Mouse (Mus musculus) left cerebral cortex, postnatal 36 days (tissue): ENCODE data around the gene Lsamp. TPM values are rescaled to one million over a fixed set of nuclear protein-coding genes. Genes with fewer than 3 reads are reported as not detected.
"Not testable (repeated sequence)": the region's sequence is repeated elsewhere in the genome, so short reads cannot be mapped to it uniquely, and the experiment has no call there.

Experiments used
- DNase-seq, 2 experiments: peaks; one replicate each; pipeline ENCODE4 v3.0.0; 2021 to 2022; ENCODE audit warnings: low spot score in 2 of 2, mixed read lengths in 1 of 2
- intact Hi-C: fragments of 180-260 bp; cut with DNase I; formaldehyde crosslinking; loops from one replicate; pipeline ENCODE4 v1.15.1; 2025
- total RNA-seq, 2 experiments: library from RNA; stranded (reverse); gene quantifications; 2 replicates each; pipeline ENCODE4 v1.2.3; 2021

Gene Lsamp
- total RNA-seq, 2 experiments from 2014 or later, result 210 to 260 TPM

GRCm38 (mm10) chr16:40616697-40617096 lies 632.5 kb downstream of the Lsamp start:
- intact Hi-C loops, DNase-seq: not testable (repeated sequence)

- intact Hi-C loops, DNase-seq: not testable (repeated sequence)
Measured at GRCm38 (mm10) chr16:40621086-40621485, 636.9 kb downstream of the Lsamp start.

GRCm38 (mm10) chr16:40627159-40627558 lies 643.0 kb downstream of the Lsamp start:
- intact Hi-C loops, result no loop called here
- DNase-seq, result no peak

GRCm38 (mm10) chr16:40639621-40640371 lies 655.6 kb downstream of the Lsamp start:
- no peak for DNase-seq
- intact Hi-C loops, result loop anchor here (10.0 kb wide), 1 partner anchor 325 kb away; no protein-coding TSS in a partner anchor

GRCm38 (mm10) chr16:40652800-40653199 lies 668.6 kb downstream of the Lsamp start:
- DNase-seq, result no peak
- intact Hi-C loops, result no loop called here

- intact Hi-C loops, result no loop called here
- no peak for DNase-seq
Measured at GRCm38 (mm10) chr16:40653508-40653907, 669.3 kb downstream of the Lsamp start.

- no peak for DNase-seq
Measured at GRCm38 (mm10) chr16:40656347-40656746, 672.2 kb downstream of the Lsamp start.

GRCm38 (mm10) chr16:40656871-40657270 lies 672.7 kb downstream of the Lsamp start:
- intact Hi-C loops, result no loop called here

More at GRCm38 (mm10) chr16:40656347-40656746, 672.2 kb downstream of the Lsamp start:
- intact Hi-C loops, result no loop called here

GRCm38 (mm10) chr16:40685531-40685930 lies 701.4 kb downstream of the Lsamp start:
- intact Hi-C loops, result no loop called here

More at GRCm38 (mm10) chr16:40656871-40657270, 672.7 kb downstream of the Lsamp start:
- DNase-seq, result no peak

GRCm38 (mm10) chr16:40692292-40692691 lies 708.1 kb downstream of the Lsamp start:
- DNase-seq, result no peak
- intact Hi-C loops, result no loop called here

More at GRCm38 (mm10) chr16:40685531-40685930, 701.4 kb downstream of the Lsamp start:
- no peak for DNase-seq

GRCm38 (mm10) chr16:40697253-40697652 lies 713.1 kb downstream of the Lsamp start:
- intact Hi-C loops, result no loop called here

GRCm38 (mm10) chr16:40708558-40708957 lies 724.4 kb downstream of the Lsamp start:
- no peak for DNase-seq
- intact Hi-C loops, result no loop called here

More at GRCm38 (mm10) chr16:40697253-40697652, 713.1 kb downstream of the Lsamp start:
- no peak for DNase-seq

GRCm38 (mm10) chr16:40709574-40709973 lies 725.4 kb downstream of the Lsamp start:
- DNase-seq, result no peak
- intact Hi-C loops, result no loop called here

GRCm38 (mm10) chr16:40710068-40710467 lies 725.9 kb downstream of the Lsamp start:
- no peak for DNase-seq

GRCm38 (mm10) chr16:40710491-40710890 lies 726.3 kb downstream of the Lsamp start:
- no peak for DNase-seq
- intact Hi-C loops, result no loop called here

More at GRCm38 (mm10) chr16:40710068-40710467, 725.9 kb downstream of the Lsamp start:
- intact Hi-C loops, result no loop called here

- no peak for DNase-seq
- intact Hi-C loops, result no loop called here
Measured at GRCm38 (mm10) chr16:40713725-40714124, 729.6 kb downstream of the Lsamp start.

- DNase-seq, result peak; percentile 43 to 53
- intact Hi-C loops, result loop anchor here (5.0 kb wide), 1 partner anchor 228 kb away; no protein-coding TSS in a partner anchor
Measured at GRCm38 (mm10) chr16:40739015-40739414, 754.9 kb downstream of the Lsamp start.

GRCm38 (mm10) chr16:40739771-40740170 lies 755.6 kb downstream of the Lsamp start:
- intact Hi-C loops, result loop anchor here (5.0 kb wide), 1 partner anchor 228 kb away; no protein-coding TSS in a partner anchor
- DNase-seq, result no peak

GRCm38 (mm10) chr16:40740273-40740672 lies 756.1 kb downstream of the Lsamp start:
- intact Hi-C loops, result no loop called here
- no peak for DNase-seq

- intact Hi-C loops, result no loop called here
- no peak for DNase-seq
Measured at GRCm38 (mm10) chr16:40827191-40827590, 843.0 kb downstream of the Lsamp start.

- no peak for DNase-seq
- intact Hi-C loops, result no loop called here
Measured at GRCm38 (mm10) chr16:40831536-40831935, 847.4 kb downstream of the Lsamp start.
